Mouse (Mus musculus) urinary bladder, postnatal 25 days (tissue): ENCODE data around the gene Gkap1.

Experiments used
- DNase-seq: peaks from one replicate; pipeline ENCODE4 v3.0.0; 2022; ENCODE audit warnings: low spot score

Gene Gkap1

DNA sequence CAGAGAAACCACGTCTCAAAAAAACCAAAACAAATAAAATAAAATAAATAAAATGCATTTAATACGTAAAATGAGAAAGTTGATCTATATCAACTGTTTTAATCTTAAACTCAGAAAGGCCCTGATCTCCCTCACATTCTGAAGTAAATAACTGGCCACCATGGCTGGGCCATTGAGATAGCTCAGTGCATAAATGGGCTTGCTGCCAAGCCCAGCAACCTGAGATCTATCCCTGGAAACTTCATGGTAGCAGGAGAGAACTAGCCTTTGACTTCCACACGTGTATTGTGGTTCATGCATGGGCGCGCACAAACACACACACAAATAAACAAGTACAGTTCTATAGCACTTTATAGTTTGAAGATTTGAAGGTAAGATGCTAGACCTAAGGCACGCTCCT lies 74.2 kb downstream of the Gkap1 start:
- no peak for DNase-seq

- no peak for DNase-seq
Measured at GRCm38 (mm10) chr13:58197981-58198640, 77.4 kb downstream of the Gkap1 start.

DNA sequence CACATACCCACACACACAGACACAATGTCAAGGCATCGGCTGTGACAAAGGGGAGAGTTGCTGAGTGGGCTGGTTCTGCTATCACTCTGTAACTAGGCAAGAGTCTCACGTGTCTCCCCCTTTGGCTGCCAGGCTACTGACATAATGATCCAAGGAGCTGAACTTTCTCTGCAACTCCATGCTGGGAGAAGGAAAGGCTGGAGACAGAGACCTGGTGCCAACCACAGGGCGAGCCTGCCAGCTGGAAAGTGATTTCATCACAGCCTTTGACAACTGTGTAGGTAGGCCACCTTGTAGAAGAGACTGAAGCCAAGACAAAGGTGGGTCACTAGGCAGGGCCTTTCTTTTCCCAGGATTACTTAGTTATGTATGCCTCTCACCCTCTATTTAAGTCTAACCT lies 78.3 kb downstream of the Gkap1 start:
- DNase-seq, result no peak

DNA sequence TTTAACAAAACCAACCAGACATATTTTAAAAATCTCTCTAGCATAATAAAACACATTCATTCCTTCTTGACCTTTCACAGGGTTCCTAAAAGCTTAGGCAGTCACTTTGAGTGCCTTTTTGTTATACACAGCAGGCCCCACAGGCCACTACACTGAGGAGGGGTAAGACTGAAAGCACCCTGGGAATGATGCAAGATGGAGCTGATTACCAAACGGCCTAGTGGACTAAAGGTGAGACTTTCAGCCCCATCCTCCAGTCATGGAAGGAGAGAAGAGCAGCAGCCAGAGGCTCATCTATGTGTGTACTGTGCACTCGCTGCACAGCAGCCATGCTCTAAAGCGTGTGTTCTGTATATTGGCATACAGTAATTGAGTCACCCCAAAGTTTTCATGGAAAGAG lies 80.6 kb downstream of the Gkap1 start:
- no peak for DNase-seq

DNA sequence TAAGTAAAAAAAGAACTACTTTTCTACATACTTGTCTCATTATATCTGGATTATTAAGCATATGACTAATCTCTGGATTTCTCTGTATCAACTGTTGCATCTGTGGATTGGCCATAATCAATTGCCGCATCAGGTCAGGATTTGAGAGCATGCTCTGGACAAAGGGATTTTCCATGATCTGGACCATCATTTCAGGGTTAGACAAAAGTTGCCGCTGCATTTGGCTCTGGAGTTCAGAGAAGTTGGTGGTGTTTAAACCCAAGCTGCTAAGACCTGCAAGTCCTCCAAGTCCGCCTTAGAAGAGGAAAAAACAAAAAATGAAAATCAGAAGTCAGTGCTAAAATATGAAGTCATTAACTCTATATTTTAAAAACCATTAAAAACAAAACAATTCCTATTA lies 82.3 kb downstream of the Gkap1 start:
- DNase-seq, result no peak

- no peak for DNase-seq
Measured at GRCm38 (mm10) chr13:58192146-58192545, 83.4 kb downstream of the Gkap1 start.

GRCm38 (mm10) chr13:58191516-58191915 lies 84.0 kb downstream of the Gkap1 start:
- DNase-seq, result no peak

DNA sequence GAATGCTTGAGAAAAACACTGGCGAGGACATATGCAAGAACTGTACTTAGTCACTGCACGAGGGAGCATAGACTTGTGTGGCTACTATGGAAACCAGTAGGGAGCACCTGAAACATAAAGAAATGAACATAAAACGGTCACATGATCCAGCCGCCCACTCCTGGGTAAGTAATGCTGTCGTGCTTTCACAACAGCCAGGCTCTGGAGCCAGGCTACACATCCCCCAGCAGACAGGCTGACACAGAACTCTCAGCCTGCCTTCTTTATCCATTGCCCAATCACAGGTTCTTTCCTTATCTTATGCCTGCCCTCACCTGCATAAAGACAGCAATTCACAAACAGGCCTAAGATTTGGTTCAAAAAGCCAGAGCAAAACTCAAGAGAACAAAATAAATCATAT lies 86.0 kb downstream of the Gkap1 start:
- no peak for DNase-seq

GRCm38 (mm10) chr13:58188412-58188811 lies 87.1 kb downstream of the Gkap1 start:
- peak; percentile 94 for DNase-seq

GRCm38 (mm10) chr13:58187751-58188150 lies 87.7 kb downstream of the Gkap1 start:
- no peak for DNase-seq

- no peak for DNase-seq
Measured at GRCm38 (mm10) chr13:58186281-58186680, 89.2 kb downstream of the Gkap1 start.

DNA sequence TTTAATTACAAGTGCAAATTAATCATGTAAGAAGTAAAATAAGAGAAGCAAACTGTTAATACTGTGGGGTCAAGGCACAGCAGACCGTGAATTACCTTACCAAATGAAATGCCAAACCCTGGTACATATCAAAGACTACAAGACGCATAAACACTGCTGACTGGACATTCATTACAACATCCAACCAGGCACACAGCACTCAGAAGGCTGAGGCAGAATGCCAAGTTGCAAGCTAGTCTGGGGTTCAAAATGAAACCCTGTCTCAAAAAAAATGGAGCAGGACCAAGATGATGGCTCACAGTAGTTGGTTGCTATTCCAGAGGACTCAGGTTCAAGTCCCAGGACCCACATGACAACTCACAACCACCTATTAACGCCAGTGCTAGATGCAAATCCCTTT lies 91.4 kb downstream of the Gkap1 start:
- DNase-seq, result no peak
